Mouse (Mus musculus): ENCODE data around the gene Ppcdc. TPM values are rescaled to one million over a fixed set of nuclear protein-coding genes. Genes with fewer than 3 reads are reported as not detected.

Ppcdc gene
- 16.2 and 17.4 TPM in 2 replicates for total RNA-seq (2017)

DNA sequence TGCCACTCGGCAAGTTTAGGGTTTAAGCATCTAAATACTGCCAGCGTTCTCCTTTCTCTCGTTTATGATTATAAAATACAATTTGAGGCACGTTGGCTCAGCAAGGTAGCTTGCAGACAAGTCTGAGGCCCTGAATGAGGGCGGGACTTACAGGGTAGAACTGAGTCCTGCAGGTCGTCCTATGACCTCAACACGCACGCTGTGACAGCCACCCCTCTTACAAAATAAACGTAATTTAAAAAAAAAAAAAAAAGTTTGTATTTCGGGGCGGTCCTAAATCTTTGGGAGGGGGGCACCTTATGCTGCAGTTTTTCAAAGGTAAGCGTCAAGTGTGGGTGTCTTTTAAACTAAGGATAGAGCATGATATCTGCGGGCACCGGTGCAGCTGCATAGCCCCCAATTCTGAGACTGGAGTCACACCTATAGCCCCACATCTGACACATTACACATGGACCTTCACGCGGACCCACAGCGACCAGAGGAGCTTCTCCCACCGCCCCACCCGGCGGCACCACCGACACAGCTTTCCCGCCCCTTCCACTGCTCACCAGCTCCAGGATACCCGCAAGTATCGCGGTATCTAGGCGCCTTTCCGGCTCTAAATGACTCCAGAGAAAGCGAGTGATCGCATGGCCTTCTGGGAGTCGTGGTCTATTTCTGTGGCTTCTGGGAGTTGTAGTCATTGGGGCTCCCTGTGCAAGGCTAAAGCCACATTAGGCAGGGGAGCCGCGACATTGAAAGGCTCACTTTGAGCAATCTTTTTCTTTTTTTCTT lies at the start of gene Ppcdc:
Gene Ppcdc (minus strand): TSS at position 603 of the 774 bp plus-strand sequence.
- peak; percentile 98 for ATAC-seq (replicated peaks; ENCODE audit: low read depth, poor library complexity, severe bottlenecking)

DNA sequence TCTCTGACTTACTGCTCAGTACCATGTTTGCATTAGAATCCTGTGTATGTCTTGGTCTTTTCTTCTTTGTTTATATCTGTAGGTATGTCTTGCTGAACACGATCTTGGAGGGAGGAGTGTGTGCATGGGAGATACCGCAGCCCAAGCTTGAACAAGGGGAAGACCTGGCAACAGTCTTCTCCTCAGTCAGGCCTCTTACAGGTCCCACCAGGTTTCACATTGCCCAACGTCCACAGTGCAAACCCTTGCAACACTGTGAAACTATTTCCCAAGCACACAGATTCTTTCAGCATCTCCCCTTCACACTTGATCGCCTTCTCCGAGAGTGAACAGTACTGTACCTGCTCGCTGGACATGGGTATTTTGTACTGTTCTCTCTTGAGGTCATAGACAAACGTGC lies 47.9 kb upstream of the Ppcdc start:
- ATAC-seq (replicated peaks; ENCODE audit: low read depth, poor library complexity, severe bottlenecking): no peak

DNA sequence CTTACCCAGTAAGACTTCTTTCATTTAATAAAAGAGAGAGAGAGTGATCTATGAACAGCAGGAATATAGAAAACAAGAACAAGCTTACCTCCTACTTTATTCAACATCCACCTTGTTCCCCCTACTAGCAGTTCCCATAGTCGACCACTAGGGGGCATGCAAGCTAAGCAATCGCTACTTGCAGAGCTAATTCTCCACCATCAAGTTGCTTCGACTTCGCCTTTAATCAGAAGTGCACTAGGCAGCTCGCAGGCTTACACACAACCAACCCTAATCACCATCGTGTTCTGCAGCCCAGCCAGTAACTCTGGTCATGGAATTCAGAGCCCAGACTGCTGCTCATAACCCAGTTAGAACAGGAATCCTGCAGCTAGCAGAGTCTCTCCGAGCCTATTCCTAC lies 45.9 kb upstream of the Ppcdc start:
- ATAC-seq (replicated peaks; ENCODE audit: low read depth, poor library complexity, severe bottlenecking): peak; percentile 97

DNA sequence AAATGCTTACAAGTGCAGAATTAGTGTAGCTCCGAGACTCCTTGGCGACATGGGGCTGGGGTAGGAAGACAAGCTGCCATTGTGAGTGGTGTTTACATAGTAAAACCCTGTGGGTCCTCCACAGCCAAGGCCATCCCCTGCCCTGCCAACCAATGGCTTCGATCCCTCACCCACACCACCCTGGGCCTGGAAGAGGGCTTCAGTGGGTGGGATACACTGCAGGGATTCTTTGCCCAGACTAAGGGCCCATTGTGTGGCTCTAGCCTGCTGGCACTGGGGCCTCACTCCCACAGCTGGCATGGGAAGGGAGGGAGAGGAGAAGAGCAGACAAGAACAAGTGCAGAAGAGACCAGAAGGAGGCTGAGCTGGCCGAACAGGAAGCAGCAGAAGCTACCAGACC lies 29.0 kb upstream of the Ppcdc start:
- no peak for ATAC-seq (replicated peaks; ENCODE audit: low read depth, poor library complexity, severe bottlenecking)

DNA sequence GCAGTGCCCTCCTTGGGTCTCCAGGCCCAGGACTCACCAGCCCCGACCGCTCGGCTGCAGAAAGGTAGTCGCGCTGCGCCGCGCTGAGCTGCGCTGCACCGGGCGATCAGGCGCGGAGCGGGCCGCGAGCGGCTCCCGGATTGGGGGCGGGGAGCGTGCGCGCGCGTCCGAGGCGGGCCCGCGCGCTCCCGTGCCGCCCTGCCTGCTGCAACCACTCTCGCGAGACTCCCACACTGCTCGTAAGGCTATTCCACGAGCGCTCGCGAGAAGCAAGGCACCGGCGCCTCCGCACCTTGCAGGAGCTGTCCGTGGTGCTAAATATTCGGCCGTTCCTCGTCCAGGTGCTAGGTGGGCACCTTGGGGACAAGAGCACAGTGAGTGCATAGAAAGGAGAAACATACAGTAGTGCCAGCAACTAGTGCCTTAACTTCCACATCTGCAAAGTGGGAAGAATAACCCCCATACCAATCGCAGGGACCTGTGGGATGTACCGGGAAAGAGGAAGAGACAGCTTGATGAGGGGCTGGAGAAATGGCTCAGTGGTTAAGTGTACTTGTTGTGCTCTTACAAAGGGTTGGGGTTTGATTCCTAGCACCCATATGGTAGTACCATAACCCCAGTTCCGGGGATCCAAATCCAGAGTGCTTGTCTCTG lies 28.1 kb upstream of the Ppcdc start, which contains the start of gene Scamp5:
Gene Scamp5 (minus strand): TSS at position 165 of the 654 bp plus-strand sequence.
- peak; percentile 94 for ATAC-seq (replicated peaks; ENCODE audit: low read depth, poor library complexity, severe bottlenecking)

DNA sequence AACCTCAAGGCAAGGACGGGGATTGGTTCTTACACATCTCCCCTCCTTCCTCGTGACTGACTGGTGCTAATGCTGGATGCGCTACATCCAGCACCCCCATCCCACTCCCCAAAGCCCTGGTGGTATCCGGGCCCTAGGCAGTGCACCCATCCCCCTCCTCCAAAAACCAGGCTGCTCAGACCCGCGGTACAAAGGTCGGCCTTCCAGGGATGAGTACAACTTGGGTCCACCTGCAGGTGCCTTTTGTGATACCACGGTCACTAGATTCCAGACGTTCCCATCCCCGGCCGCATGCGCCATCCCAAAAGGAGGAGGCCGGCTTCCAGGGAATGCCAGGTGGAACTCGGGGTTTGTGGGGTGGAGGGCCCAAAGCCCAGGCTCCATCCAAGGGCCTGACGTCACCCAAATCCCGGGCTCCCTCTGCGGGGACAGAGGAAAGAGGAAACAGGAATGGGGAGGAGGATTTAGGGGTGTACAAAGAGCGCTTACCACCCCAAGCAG lies 27.4 kb upstream of the Ppcdc start:
- ATAC-seq (replicated peaks; ENCODE audit: low read depth, poor library complexity, severe bottlenecking): no peak

DNA sequence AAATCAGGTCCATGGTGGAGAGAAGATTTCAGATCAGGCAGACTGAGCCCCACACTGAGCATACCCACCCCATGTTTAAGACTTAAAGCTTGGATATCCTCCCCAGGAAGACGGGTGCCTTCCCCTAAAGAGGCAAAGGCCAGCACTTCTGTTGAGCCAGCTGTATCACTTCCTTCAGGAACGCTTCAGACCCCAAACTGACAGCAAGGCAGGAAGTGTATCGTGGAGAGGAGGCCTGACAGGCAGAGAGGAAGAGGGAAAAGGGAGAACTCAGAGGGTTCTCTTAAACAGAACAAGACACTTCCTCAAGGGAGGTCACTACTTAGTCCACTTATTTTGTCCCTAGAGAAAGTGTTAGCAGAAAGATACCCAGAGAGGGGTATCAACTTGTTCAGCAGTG lies 26.2 kb upstream of the Ppcdc start:
- ATAC-seq (replicated peaks; ENCODE audit: low read depth, poor library complexity, severe bottlenecking): peak; percentile 22; the same call in 1 of the 2 replicates

DNA sequence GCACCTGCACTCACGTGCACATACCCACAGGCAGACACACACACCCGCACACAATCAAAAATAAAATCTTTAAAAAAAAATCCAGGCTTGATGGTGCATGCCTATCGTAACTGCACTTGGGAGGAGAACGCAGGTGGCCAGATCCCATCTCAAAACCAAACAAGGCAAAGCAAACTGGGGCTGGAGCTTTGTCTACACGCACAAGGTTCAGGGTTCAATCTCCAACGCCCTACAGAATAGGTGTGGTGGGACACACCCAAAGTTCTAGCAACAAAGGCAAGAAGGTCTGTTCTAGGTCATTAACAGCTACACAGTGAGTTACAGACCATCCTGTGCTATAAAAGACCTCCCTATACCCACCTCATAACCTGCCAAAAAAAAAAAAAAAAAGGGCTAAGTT lies 22.9 kb upstream of the Ppcdc start:
- no peak for ATAC-seq (replicated peaks; ENCODE audit: low read depth, poor library complexity, severe bottlenecking)

DNA sequence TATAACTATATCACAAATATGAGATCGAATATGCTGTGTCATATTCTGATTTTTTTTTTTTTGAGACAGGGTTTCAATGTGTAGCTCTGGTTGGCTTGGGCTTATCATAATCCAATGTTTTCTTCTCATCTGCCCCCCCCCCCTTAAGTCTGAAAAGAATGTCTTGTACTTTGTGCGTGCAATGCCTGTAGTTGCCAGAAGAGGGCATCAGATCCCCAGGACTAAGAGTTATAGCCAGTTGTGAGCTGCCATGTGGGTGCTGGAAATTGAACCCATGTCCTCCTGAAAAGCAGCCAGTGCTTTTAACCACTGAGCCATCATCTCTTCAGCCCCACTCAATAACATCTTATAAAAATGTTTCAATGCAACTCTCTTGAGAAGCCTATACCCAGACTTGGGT lies 19.8 kb upstream of the Ppcdc start:
- ATAC-seq (replicated peaks; ENCODE audit: low read depth, poor library complexity, severe bottlenecking): no peak

DNA sequence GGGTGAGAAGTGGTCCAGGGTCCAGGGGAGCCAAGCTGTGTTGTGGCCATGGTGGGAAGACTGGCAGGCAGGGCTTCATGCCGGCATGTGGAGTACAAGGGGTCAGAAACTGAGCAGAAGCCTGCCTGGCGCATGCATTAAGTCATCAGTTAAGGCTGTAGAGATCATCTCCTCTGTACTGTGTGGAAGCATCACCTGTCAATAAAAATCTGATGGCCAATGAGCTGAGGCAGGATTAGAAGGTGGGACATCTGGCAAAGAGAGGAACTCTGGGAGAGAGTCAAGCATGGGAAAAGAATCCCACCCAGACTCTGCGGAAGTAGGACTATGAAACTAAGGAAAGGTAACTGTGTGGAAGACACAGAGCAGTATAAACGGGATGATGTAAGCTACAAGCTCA lies 13.6 kb upstream of the Ppcdc start:
- no peak for ATAC-seq (replicated peaks; ENCODE audit: low read depth, poor library complexity, severe bottlenecking)

DNA sequence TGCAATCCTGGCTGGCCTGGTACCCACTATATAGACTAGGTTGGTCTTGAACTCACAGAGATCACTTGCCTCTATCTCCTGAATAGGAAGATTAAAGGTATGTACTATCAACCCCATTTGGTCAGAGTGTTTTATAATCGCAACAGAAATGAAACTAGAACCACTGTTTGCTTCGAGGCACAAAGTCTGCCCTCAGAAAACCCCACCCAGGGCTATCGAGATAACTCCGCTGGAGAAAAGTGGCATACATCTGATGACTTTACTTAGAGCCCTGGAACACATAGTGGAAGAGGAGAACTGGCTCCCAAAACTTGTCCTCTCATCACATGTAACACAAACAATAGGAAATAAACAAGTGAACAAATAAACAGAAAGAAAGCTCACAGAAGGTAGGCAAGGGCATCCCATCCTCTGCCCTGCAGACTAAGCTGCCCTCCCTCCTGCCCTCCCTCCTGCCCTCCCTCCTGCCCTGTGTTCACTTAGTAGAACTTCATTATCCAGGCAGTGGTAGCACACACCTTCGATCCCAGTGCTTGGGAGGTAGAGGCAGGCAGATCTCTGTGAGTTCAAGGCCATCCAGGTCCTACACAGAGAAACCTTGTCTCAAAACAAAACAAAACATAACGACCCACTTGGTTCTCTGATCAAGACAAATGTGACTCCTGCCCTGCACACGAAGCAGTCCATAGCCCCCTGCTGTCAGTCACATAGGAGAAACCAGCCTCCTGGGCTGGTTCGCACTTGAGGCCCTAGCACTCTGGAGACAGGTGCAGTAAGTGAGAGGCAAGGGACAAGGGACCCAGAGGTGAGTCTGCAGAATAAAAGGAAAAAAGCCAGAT lies 12.9 kb upstream of the Ppcdc start:
- no peak for ATAC-seq (replicated peaks; ENCODE audit: low read depth, poor library complexity, severe bottlenecking)

DNA sequence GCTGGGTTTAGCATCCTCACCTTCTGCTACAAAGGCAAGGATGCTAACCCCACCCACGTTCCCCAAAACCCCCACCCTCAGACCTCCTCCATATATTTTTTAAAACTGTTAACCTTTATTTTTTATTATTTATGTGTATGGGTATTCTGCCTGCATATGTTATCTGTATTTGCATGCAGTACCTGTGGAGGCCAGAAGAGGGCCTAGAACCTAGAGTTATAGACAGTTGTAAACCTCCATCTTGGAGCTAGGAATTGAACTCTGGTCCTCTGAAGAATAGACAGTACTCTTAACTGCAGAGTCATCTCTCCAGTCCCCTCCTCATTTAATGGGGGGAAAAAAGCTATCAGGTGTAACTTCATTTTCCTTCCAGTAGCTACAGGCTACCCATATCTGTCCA lies 9.8 kb upstream of the Ppcdc start:
- ATAC-seq (replicated peaks; ENCODE audit: low read depth, poor library complexity, severe bottlenecking): 0 out of 2 replicates have a peak, but pooled peaks have one; percentile 32

DNA sequence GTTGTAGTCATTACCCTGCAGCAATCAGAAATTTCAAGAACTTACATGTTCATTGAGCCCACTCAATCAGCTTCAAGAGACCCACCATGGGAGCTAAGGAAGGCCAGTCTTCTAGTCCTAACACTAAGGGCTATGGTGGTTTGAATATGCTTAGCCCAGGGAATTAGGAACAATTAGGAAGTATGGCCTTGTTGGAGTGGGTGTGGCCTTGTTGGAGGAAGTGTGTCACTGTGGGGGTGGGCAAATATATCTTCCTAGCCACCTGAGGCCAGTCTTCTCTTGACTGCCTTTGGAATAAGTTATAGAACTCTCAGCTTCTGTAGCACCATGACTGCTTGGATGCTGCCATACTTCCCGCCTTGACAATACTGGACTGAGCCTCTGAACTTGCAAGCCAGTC lies 696 bp upstream of the Ppcdc start:
- no peak for ATAC-seq (replicated peaks; ENCODE audit: low read depth, poor library complexity, severe bottlenecking)

DNA sequence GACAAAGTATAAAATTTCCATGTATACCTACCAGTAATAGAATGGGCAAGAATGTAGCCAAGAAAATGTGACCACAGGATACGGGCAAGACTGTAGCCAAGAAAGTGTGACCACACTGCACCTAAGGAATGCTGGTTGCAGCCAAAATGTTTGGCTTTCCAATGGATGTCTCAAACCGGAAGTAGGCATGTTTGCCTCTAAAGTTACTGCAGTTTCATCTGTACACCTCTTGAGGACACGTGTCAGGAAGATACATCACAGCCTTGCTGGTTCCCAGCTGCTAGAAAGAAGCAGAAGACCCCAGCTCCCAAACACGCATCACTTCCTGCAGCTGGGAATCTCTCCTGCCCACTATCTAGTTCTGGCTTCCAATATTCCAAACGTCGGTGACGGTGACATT lies 841 bp downstream of the Ppcdc start:
- no peak for ATAC-seq (replicated peaks; ENCODE audit: low read depth, poor library complexity, severe bottlenecking)

DNA sequence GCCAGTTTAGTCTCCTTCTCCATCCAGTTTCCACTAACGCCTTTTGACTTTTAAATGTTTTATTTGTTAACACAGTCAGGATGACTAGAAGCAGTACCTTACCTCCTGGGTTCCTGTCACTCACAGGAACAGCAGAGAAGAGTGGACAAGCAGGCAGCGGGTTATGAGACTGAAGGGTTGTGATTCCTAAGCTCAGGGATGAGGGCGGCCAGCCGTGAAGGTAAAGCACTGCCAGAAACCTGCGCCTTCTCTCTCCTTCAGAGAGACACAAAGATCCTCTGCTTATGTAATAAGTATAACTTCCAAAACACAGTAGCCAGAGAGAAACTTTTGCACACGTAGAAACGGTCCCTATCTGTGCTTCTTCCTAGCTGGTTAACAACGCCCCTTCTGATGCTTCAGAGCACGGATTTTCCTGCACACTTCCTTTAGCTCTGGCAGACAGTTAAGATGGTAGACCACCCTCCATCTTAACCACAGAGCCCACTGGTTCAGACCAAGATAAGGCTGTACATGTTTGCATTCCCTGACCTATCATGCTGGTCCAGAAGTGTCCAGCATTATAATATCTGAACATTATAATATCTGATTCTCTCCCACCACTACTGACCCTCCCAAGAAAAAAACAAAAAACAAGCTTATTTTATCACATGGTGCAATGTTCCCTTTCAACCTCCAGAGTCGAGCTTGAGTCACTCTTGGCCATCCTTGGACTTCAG lies 1.9 kb downstream of the Ppcdc start:
- no peak for ATAC-seq (replicated peaks; ENCODE audit: low read depth, poor library complexity, severe bottlenecking)

DNA sequence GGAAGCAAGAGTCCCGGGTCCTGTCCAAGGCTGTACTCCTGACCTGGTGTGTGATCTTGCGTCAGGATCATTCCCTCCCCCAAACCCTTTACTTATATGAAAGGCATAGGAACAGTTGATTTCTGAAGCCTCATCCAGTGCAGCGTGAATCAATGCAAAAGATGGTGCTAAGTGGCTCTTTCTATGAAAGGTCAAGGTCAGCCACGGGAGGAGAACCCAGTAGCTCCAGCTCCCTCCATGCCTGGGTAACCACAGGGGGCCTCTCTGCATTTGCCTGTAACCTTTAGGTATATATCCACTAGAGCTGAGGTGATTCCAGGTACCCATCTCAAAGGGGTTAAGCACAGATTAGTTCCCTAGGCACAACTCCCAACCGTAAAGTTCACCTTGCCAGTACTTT lies 3.8 kb downstream of the Ppcdc start:
- ATAC-seq (replicated peaks; ENCODE audit: low read depth, poor library complexity, severe bottlenecking): no peak

DNA sequence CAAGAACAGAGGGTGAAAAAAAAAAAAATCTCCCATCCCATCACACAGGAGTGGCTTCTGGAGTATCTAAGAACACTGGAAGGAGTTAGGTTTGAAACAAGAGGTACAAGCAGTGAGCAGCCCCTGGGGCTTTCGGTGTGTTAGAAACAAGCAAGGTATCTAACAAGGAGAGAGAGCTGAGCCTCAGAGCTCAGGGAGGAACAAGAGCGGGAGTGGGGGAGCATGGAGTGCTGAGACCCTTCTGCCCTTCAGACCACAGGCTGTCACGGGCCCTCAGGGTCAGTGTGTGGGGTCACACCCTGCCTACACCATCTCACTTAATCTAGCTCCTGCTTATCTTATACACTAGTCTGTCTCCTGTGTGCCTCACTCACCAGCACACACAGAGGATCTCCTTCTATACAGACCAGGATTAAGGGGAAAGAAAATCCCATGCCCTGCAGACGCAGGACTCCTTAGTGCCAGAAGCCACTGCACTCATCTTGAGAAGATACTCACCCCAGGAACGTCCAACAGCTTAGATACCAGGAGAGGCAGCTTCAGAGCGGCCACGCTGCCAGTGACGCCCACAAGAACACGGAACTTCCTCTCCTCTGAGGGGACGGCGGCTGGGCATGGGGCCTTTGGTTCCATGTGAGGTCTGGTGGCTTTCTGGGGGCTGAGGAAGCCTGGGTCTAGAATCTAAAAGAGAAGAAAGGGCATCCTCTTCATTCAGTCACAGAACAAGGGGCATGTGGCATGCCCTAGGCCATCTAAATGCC lies 5.3 kb downstream of the Ppcdc start:
- 0 out of 2 replicates have a peak, but pooled peaks have one; percentile 13 for ATAC-seq (replicated peaks; ENCODE audit: low read depth, poor library complexity, severe bottlenecking)

DNA sequence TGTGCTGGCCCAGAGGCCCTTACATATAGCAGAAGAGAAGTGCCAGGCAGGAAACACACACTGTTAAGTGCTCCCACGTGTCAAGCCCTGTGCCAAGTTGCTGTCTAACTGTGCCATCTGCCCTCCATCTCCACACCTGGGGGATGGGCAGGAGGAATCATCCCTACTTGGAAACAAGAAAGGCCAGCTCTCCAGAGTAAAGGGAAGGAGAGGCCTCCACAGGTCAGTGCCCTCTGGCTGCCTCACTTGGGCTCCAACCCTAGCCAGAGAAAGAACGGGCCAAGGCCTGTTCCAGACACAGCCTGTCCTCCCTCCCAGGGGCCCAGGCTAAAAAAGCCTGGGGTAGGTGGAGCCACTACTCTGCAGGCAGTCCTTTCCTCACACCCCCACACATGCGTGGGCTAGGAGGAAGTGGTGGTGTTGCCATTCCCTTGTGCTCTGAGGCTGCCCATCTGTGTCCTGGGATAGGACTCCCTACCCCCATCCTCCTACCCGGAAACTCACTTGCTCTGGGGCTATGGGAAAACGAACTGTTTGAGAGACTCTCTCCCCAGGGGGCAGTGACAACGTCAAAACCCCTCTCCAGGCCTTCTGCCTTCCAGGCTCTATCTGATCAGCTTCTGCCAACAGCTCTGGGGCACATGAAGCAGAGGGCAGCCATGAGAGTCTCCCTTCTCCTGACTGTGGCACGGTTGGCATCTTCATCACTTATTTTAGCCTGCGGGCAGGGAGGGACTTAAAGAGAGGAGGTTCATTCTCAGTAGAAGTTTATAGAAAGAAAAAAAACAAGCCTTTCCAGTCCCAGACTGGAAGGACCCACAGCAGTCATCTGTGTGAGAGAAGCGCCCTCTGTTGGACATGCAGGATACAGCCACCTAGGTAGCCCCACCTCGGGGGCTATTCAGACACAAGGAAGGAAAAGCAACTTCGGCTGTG lies 6.6 kb downstream of the Ppcdc start:
- peak; percentile 71 for ATAC-seq (replicated peaks; ENCODE audit: low read depth, poor library complexity, severe bottlenecking)
